Mouse (Mus musculus) cortical plate, adult 2 months (tissue): ENCODE measurements around the gene Olfr129.

ENCODE experiments used
- CTCF ChIP-seq: fragments of 200-500 bp; IDR thresholded peaks from 2 replicates; pipeline ENCODE4 v1.5.1; 2011; ENCODE audit warnings: mild to moderate bottlenecking, control low read depth, low read length; ENCODE audit not compliant: insufficient read depth; ENCODE audit errors: extremely low read depth
- POLR2A ChIP-seq: fragments of 200-500 bp; IDR thresholded peaks from 2 replicates; pipeline ENCODE4 v1.6.1; 2011; ENCODE audit warnings: mild to moderate bottlenecking, low read length, control low read depth; ENCODE audit not compliant: insufficient read depth; ENCODE audit errors: extremely low read depth

GRCm38 (mm10) chr17:38063621-38064020 is 3.7 kb upstream of the Olfr129 start, which contains the start of gene Olfr130:
- TF ChIP-seq POLR2A (no peak), CTCF (no peak)
